Mouse (Mus musculus) brain, adult 10 weeks (tissue): ENCODE measurements around the gene Med18. TPM values are rescaled to one million over a fixed set of nuclear protein-coding genes. Genes with fewer than 3 reads are reported as not detected.

Experiments used
- polyA plus RNA-seq: library from polyadenylated mRNA; stranded (reverse); fragments of 350-450 nt; fragmentation: Illumina TruSeq; extraction: RNeasy Lipid Tissue Mini Kit (QIAGEN cat#74804); gene quantifications from one replicate; pipeline ENCODE4 v1.2.3, GENCODE M21; 2015; ENCODE audit warnings: low read depth, low replicate concordance

Gene Med18
- polyA plus RNA-seq: 4.4 TPM

GRCm38 (mm10) chr4:132463430-132464254, at the start of gene Med18:
Med18 (minus strand) TSS chr4:132463921.

GRCm38 (mm10) chr4:132510352-132510798, 46.7 kb upstream of the Med18 start, which contains the start of gene Sesn2:
Sesn2 (minus strand) TSS chr4:132510501.

GRCm38 (mm10) chr4:132421923-132422782, 41.6 kb downstream of the Med18 start, which contains the start of gene Phactr4:
Phactr4 (minus strand) TSS chr4:132422489.

Other genes with a start within 250 kb of the Med18 start
- gene Gmeb1, start 202.3 kb downstream of the Med18 start, polyA plus RNA-seq: 14.5 TPM
- gene Taf12, start 189.5 kb downstream of the Med18 start, polyA plus RNA-seq: 26.8 TPM
- 3.0 TPM for gene Rab42, start 160.5 kb downstream of the Med18 start, polyA plus RNA-seq
- 31.0 TPM for gene Trnau1ap, start 134.4 kb downstream of the Med18 start, polyA plus RNA-seq
- gene Rcc1, start 110.3 kb downstream of the Med18 start, polyA plus RNA-seq: 11.5 TPM
- gene Phactr4, start 41.4 kb downstream of the Med18 start, polyA plus RNA-seq: 5.8 TPM
- 9.5 TPM for gene Sesn2, start 46.6 kb upstream of the Med18 start, polyA plus RNA-seq
- 967 TPM for gene Atpif1, start 69.7 kb upstream of the Med18 start, polyA plus RNA-seq
- gene Dnajc8, start 71.6 kb upstream of the Med18 start, polyA plus RNA-seq: 186 TPM
- 0.89 TPM for gene Ptafr, start 100.1 kb upstream of the Med18 start, polyA plus RNA-seq
- gene Eya3, start 175.1 kb upstream of the Med18 start, polyA plus RNA-seq: 20.3 TPM